Mouse (Mus musculus) embryo, embryonic 10 days (tissue): ENCODE measurements at regions not wholly inside any gene's neighbourhood (a gene's known extent, or its start where the extent isn't known, plus 50 kb on each side); places are given as distances from the start of the nearest gene placed in this dataset.

Experiments used
- DNase-seq: peaks from one replicate; pipeline ENCODE4 v3.0.0-alpha.2; 2015; ENCODE audit warnings: low spot score

DNA sequence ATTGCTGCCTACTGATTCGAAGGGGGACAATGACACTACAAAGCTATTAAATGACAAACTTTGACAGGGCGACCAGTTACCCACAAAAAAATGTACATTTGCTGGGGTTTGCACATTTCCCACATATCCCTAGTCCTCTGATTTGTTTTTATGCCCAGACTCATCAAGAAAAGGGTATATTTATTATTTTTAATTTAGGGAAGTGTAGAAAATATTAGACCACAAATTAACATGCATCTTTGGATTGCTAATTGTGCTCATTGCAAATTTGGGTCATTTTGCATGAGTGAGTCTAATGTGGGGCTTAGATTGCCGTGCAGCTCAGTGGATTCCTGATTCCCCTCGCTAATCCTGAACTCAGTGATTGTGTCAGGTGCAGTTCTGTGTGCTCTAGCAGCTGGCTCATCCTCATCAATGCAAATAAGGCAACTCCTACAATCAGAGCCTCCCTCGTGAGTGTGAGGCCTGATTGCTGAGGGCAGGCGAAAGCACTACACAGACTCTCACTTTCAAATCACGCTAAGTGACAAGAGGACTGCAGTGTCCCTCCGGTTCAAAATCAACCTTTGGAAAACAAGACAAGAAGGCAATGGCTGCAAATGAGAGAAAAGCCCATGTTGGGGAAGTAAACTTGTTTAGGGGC lies 156.7 kb upstream of the Tmem161b start:
- peak; percentile 40 for DNase-seq

DNA sequence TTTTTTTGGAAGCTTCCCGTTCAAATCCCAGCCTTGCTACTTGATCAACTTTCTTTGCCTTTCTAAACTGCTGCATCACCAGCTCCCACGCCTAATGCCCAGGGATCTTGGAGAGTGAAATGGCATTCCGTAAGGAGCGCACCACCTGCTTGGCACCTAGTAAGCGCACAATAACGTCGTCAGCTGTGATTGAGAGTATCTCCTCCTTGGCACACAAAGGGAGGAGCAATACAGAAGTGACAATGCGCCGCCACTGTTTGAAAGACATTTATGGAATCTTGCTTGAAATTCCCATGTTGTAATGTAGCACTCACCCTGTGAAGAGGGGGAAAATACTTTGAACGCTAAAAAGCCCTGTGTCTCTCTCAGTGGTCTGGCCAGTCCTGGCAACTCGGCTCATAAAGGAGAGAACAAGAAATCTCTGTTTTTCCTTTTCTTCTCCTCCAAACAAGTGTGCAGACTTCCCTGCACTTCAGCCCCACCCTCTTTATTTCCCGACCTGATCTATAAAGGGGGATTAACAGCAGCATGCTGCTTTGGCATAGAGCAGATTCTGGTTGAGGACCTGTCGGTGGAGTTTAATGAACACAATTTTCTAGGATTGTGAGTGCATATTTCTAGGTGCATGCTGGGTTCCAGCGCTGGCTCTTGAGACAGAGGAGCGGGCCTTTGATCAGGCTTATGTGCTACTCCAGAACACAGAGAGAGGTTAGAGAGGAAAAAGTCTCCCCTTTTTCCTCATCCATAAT lies 155.7 kb upstream of the Tmem161b start:
- DNase-seq, result peak; percentile 29

DNA sequence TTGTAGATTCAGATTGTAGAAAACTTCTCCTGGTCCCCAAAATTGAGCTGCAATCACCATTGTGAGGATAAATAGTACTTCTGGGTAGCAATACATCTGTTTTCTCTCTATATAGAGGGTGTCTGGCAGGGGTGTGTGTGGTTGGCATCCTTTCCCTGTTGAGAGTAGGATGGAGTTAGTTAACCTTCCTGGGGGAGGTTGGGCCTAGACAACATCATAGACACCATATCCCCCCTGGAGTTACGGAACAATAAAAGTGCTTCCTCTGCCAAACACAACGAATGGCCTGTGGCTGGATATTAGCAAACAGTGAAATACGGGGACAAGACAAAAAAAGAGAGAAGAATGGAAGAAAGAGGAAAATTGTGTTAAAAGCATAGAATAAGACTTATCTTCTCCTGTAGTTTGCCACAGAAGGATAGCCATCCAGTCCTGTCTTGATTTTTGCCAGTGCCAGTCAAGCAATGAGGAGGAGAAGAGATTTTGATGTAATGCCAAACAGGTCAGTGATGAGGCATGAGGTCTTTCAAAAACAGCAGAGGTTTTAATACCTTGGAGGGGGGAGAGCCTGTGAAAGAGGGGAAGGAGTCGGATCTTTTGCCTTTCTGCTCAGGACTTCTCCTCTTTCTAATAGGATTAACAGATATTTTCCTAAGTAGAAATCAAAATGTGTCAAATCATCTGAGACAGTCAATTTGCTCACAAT lies 155.0 kb upstream of the Tmem161b start:
- DNase-seq, result no peak

DNA sequence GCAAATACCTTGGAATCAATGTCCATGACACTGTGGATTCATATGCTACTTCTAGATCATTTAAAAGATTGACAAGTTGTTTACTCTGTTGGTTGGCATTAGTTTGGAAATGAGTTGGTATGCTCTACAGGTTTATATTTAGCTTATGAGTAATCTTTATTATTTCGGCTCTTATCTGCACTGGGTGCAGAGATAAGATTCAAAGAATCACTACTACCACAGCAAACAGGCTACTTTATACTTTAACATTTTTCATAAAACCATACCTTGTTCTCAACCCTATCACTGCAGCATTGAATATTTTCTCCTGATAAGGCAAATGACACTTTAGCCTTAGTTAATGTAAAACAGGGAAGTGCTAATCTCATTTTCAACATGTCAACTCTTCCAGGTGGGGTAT lies 153.7 kb upstream of the Tmem161b start:
- DNase-seq, result no peak
